Mouse (Mus musculus) midbrain, postnatal 0 days (tissue): ENCODE measurements at regions not wholly inside any gene's neighbourhood (a gene's known extent, or its start where the extent isn't known, plus 50 kb on each side); places are given as distances from the start of the nearest gene placed in this dataset.

Experiments
- ATAC-seq: fragments of 200-750 bp; cut with Nextera tagmentation; 2 replicates; pipeline ENCODE4 v1.8.0; 2017; ENCODE audit warnings: moderate number of reproducible peaks, mild to moderate bottlenecking, moderate TSS enrichment, moderate library complexity; ENCODE audit not compliant: low FRiP score
- DNase-seq: peaks from one replicate; pipeline ENCODE4 v3.0.0-alpha.2; 2015; ENCODE audit warnings: low spot score
- H3K27ac ChIP-seq: fragments of 300-500 bp; sonication (generic); 2 replicates; pipeline ENCODE4 v1.5.1; 2014; ENCODE audit warnings: low read depth, mild to moderate bottlenecking, low read length, mixed read lengths
- H3K27me3 ChIP-seq: fragments of 300-500 bp; sonication (generic); 2 replicates; pipeline ENCODE4 v1.6.1; 2014; ENCODE audit warnings: low read length, control low read depth, mixed read lengths; ENCODE audit not compliant: insufficient read depth
- H3K36me3 ChIP-seq: fragments of 300-500 bp; sonication (generic); 2 replicates; pipeline ENCODE4 v1.6.1; 2014; ENCODE audit warnings: low read length, control low read depth, mixed read lengths; ENCODE audit not compliant: insufficient read depth
- H3K4me1 ChIP-seq: fragments of 300-500 bp; sonication (generic); 2 replicates; pipeline ENCODE4 v1.6.1; 2014; ENCODE audit warnings: mild to moderate bottlenecking, control low read depth, antibody characterized with exemption, low read length, mixed read lengths; ENCODE audit not compliant: insufficient read depth
- H3K4me2 ChIP-seq: fragments of 300-500 bp; sonication (generic); 2 replicates; pipeline ENCODE4 v1.6.1; 2014; ENCODE audit warnings: low read depth, mild to moderate bottlenecking, low read length, mixed read lengths; ENCODE audit not compliant: poor library complexity, severe bottlenecking
- H3K4me3 ChIP-seq: fragments of 300-500 bp; sonication (generic); 2 replicates; pipeline ENCODE4 v1.5.1; 2014; ENCODE audit warnings: low read depth, mild to moderate bottlenecking, low read length, moderate library complexity
- H3K9ac ChIP-seq: fragments of 300-500 bp; sonication (generic); replicated peaks from 2 replicates; pipeline ENCODE4 v1.6.1; 2014; ENCODE audit warnings: mild to moderate bottlenecking, low read length, moderate library complexity, mixed read lengths; ENCODE audit not compliant: poor library complexity, severe bottlenecking
- H3K9me3 ChIP-seq: fragments of 300-500 bp; sonication (generic); 2 replicates; pipeline ENCODE4 v1.6.1; 2016; ENCODE audit warnings: low read length, control low read depth
- CTCF ChIP-seq: IDR thresholded peaks from 2 replicates; pipeline ENCODE4 v1.5.1; 2016; ENCODE audit warnings: antibody characterized with exemption, mild to moderate bottlenecking
- WGBS: fragments of 180-500 bp; shearing (Covaris S2); extraction: QIAGEN DNeasy Blood & Tissue Kit; methylation state at CpG from one replicate; pipeline ENCODE4 v1.1.7; 2014; 5-methylcytosine and 5-hydroxymethylcytosine counted together

GRCm38 (mm10) chr1:108224047-108224446 is 634.2 kb downstream of the Serpinb8 start:
- no peak overlapping the region for H3K9ac ChIP-seq
- no peaks in the 10 kb centered on the region for H3K9me3 ChIP-seq
- no peaks in the 10 kb centered on the region for H3K36me3 ChIP-seq
- ATAC-seq, result no peak
- no peaks in the 10 kb centered on the region for H3K4me1 ChIP-seq
- H3K4me2 ChIP-seq, result no peak overlapping the region
- WGBS, result 86% methylated on average over 1 of the region's 1 CpGs
- H3K27ac ChIP-seq, result no peak overlapping the region
- no peak for TF ChIP-seq CTCF
- no peak overlapping the region for H3K4me3 ChIP-seq
- peak; percentile 67 for DNase-seq
- no peaks in the 10 kb centered on the region for H3K27me3 ChIP-seq

- DNase-seq, result no peak
- TF ChIP-seq CTCF, result no peak
- Histone ChIP-seq H3K27ac (no peak overlapping the region), H3K36me3 (no peaks in the 10 kb centered on the region), H3K4me1 (no peaks in the 10 kb centered on the region), H3K9me3 (no peaks in the 10 kb centered on the region), H3K9ac (no peak overlapping the region), H3K4me3 (no peak overlapping the region), H3K27me3 (no peaks in the 10 kb centered on the region), H3K4me2 (no peak overlapping the region)
- no peak for ATAC-seq
Measured at GRCm38 (mm10) chr1:108240152-108240551, 650.3 kb downstream of the Serpinb8 start.

GRCm38 (mm10) chr1:108255147-108255546 is 665.3 kb downstream of the Serpinb8 start:
- Histone ChIP-seq H3K27me3 (no peaks in the 10 kb centered on the region), H3K4me3 (no peak overlapping the region), H3K27ac (no peak overlapping the region), H3K9ac (no peak overlapping the region), H3K4me1 (no peaks in the 10 kb centered on the region), H3K9me3 (no peaks in the 10 kb centered on the region), H3K36me3 (no peaks in the 10 kb centered on the region), H3K4me2 (no peak overlapping the region)
- DNase-seq (no peak), ATAC-seq (no peak)
- 81% methylated on average over 3 of the region's 3 CpGs for WGBS
- no peak for TF ChIP-seq CTCF

- no peak for ATAC-seq
- TF ChIP-seq CTCF, result no peak
- Histone ChIP-seq H3K9me3 (no peaks in the 10 kb centered on the region), H3K27ac (no peak overlapping the region), H3K4me2 (no peak overlapping the region), H3K36me3 (no peaks in the 10 kb centered on the region), H3K9ac (no peak overlapping the region), H3K4me1 (no peaks in the 10 kb centered on the region), H3K4me3 (no peak overlapping the region), H3K27me3 (no peaks in the 10 kb centered on the region)
- no peak for DNase-seq
Measured at GRCm38 (mm10) chr1:108259355-108259754, 669.5 kb downstream of the Serpinb8 start.

- Histone ChIP-seq H3K36me3 (no peaks in the 10 kb centered on the region), H3K9ac (no peak overlapping the region), H3K4me1 (no peaks in the 10 kb centered on the region), H3K4me3 (no peak overlapping the region), H3K4me2 (no peak overlapping the region), H3K27me3 (no peaks in the 10 kb centered on the region), H3K9me3 (no peaks in the 10 kb centered on the region), H3K27ac (no peak overlapping the region)
- 84% methylated on average over 5 of the region's 5 CpGs for WGBS
- TF ChIP-seq CTCF, result no peak
- DNase-seq, result no peak
- ATAC-seq, result no peak
Measured at GRCm38 (mm10) chr1:108282099-108282498, 692.3 kb downstream of the Serpinb8 start.

GRCm38 (mm10) chr1:108286571-108286970 is 696.8 kb downstream of the Serpinb8 start:
- Histone ChIP-seq H3K9me3 (no peaks in the 10 kb centered on the region), H3K27me3 (no peaks in the 10 kb centered on the region), H3K4me3 (no peak overlapping the region), H3K9ac (no peak overlapping the region), H3K27ac (no peak overlapping the region), H3K4me1 (no peaks in the 10 kb centered on the region), H3K4me2 (no peak overlapping the region), H3K36me3 (no peaks in the 10 kb centered on the region)
- TF ChIP-seq CTCF, result no peak
- 60% methylated on average over 1 of the region's 1 CpGs for WGBS
- DNase-seq (no peak), ATAC-seq (no peak)
